Mouse (Mus musculus): ENCODE measurements at regions not wholly inside any gene's neighbourhood (a gene's known extent, or its start where the extent isn't known, plus 50 kb on each side); places are given as distances from the start of the nearest gene placed in this dataset.

DNA sequence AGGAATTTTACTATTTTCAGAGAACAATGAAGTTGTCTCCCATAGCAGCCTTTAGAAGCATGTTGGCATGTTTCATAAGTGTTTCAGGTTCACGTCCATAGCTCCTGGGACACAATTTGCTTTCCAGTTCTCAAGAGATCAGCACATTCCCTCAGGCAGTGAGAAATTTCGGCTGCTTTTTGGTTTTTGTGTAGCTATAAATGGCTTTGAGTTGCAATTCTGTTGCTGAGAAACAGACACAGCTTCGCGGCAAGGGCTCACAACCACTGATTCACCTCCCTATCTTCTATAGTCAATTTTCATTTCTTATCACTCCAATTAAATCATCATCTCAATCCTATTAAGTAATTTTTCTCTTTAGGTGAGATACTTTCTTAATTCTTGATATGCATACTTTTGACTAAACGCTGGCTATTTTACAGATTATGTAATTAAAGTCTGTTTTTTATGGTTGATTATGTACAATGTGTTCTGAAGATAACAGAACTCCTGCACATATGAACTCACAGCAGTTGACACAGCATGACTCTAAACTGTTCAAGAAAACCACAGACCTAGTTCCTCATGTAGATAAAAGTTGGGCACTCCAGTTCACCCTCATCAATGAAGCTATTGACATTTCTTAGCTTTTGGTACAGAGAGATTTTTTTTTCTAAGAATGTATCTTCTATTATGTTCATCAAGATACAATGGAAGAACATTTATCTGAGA lies 694.1 kb upstream of the Gm21833 start:
- peak in 1 of 2 experiments; percentile 6 for DNase-seq (ENCODE audit: low spot score in 2 of 2)

DNA sequence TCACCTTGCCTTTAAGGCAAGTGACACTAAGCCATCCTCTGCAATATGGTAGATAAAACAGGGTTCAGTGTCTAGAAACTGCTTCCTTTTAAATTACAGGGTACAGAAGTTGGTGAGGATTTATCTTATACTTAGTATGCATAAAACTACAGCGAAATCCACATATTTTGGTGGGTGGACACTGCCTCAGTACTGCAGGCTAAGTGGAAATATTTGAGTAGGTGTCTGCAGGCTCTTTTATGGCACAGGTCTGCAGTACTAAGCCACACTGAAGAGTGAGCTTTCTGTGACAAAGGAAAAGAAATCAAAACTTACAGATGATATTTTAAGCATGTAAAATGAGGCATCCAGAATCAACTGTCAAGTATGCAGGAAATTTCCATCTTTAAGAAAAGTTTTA lies 692.9 kb upstream of the Gm21833 start:
- no peak for DNase-seq (ENCODE audit: low spot score in 2 of 2)

DNA sequence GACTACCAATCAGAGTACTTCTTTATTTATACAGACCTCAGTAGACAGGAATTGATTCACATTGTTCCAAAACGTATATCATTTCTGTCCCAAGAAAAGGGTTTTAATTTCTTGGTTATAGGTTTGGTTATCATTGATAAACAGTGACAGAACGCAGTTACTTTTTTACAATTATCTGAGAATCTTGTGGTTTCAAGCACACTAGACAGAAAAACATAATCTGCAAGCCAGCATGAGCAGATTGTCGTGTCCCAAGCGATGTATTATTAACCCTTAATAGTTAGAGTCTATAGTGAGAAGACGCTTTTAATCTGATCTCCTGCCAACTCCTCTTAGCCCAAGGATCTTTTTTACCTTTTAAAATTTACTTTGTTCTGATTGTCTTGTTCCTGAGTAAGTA lies 645.4 kb upstream of the Gm21833 start:
- no peak for DNase-seq (ENCODE audit: low spot score in 2 of 2)

DNA sequence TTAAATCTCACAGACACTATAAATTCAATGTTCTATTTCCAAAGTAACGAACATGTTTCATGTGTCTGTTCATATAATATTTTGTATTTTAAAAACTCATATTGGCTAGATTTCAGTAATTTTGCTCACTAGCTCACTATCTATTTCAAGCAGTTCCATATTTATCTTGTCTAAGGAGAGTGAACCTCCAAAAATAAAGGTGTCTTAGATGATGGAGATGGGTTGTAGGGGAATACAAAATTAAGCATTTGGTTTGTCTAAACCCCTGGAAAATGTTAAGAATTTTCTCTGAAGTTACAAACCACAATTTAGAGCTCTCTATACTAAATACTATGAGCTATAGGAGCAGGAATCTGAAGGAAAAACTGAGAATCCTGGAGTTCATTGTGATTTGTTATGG lies 595.3 kb upstream of the Gm21833 start:
- DNase-seq (ENCODE audit: low spot score in 2 of 2) = no peak

DNA sequence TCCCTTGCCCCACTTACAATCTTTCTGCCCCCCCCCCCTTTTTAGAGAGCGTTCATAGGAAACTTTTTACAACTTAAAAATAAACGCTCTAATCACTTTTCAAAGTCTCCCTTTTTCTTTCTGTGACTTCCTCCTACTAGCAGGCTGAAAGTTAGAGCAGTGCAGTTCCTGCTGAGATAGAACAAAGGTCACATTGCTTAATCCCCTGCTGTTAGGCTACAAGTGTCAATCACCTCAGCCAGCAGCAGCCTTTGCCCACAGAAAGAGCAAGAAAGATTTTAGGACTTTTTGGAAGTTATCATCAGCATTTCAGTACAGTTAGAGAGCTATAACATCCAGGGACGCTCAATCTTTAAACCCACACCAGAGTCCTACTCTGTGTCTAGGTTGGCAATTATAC lies 584.3 kb upstream of the Gm21833 start:
- no peak for DNase-seq (ENCODE audit: low spot score in 2 of 2)
